Mouse (Mus musculus) cerebellum, postnatal 4 days (tissue): ENCODE data around the gene Mfsd13b.

Experiments used
- DNase-seq, 2 experiments: peaks; one replicate each; pipeline ENCODE4 v3.0.0; 2022; ENCODE audit warnings: low spot score in 2 of 2, mixed read lengths in 1 of 2

Mfsd13b gene

GRCm38 (mm10) chr7:121043510-121043909 lies 61.2 kb downstream of the Mfsd13b start:
- DNase-seq: no peak

GRCm38 (mm10) chr7:121044251-121044650 lies 61.9 kb downstream of the Mfsd13b start:
- no peak for DNase-seq

GRCm38 (mm10) chr7:121045671-121046453 lies 63.6 kb downstream of the Mfsd13b start:
- DNase-seq: no peak

- DNase-seq: no peak
Measured at GRCm38 (mm10) chr7:121047624-121048023, 65.3 kb downstream of the Mfsd13b start.

- no peak for DNase-seq
Measured at GRCm38 (mm10) chr7:121053071-121053470, 70.8 kb downstream of the Mfsd13b start.

GRCm38 (mm10) chr7:121059477-121060218 lies 77.3 kb downstream of the Mfsd13b start:
- no peak for DNase-seq

GRCm38 (mm10) chr7:121064309-121064708 lies 82.0 kb downstream of the Mfsd13b start:
- DNase-seq: no peak
